Mouse (Mus musculus) MEL (cell line): ENCODE measurements at regions not wholly inside any gene's neighbourhood (a gene's known extent, or its start where the extent isn't known, plus 50 kb on each side); places are given as distances from the start of the nearest gene placed in this dataset.

Experiments used
- CTCF ChIP-seq, 3 experiments: IDR thresholded peaks in 2 of 3; conservative IDR thresholded peaks in 1 of 3; 2 replicates each; pipeline ENCODE4 v1.5.1; 2011 to 2012; ENCODE audit warnings: low read length in 3 of 3, low read depth in 2 of 3, mild to moderate bottlenecking in 2 of 3, improper control_type of control experiment in 1 of 3, inconsistent platforms in 1 of 3, mixed read lengths in 1 of 3, moderate library complexity in 1 of 3; ENCODE audit not compliant: control insufficient read depth in 1 of 3, insufficient read depth in 1 of 3, poor library complexity in 1 of 3, severe bottlenecking in 1 of 3
- POLR2AphosphoS5 ChIP-seq: IDR thresholded peaks from 2 replicates; pipeline ENCODE4 v1.6.1; 2012; ENCODE audit warnings: low read depth, borderline replicate concordance, mild to moderate bottlenecking, inconsistent platforms, low read length, moderate library complexity, mixed read lengths

DNA sequence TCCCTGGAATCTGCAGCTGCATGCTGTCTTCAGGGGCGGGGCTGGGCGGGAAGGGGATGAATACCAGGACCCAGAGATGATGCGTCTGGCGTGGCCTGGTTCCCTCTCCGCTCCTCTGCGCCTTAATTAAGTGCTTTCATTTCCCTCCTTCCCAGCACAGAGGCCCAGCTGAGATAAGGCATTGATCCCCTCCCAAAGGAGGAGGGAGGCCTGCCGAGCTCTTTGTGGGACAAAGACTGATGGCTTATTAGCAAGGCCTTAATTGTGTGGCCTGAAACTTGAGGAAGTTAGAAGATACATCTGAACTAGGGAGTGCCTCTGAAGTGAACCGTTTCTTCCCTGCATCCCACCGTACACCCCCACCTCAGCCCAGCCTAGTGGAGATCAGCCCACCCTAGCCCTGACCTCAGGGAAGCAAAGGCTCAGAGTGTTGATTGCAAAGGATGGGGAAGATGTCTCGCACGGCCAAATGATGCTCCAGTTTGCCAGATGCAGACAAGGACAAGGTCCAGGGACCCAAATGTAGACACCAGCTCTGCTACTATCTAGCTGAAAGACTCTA lies 102.0 kb upstream of the Csf3r start:
- TF ChIP-seq POLR2AphosphoS5, result no peak
- no peak for TF ChIP-seq CTCF (IDR thresholded peaks at IDR 0.05 in 2 of 3, conservative IDR thresholded peaks at IDR 0.05 in 1 of 3; ENCODE audit: control insufficient read depth in 1 of 3, insufficient read depth in 1 of 3, low read depth in 2 of 3, low read length in 3 of 3, poor library complexity in 1 of 3, severe bottlenecking in 1 of 3)
